Mouse (Mus musculus) lung, postnatal 0 days (tissue): ENCODE data around the gene Ap3b1.

ENCODE experiments used
- CTCF ChIP-seq: IDR thresholded peaks from 2 replicates; pipeline ENCODE4 v1.5.1; 2016; ENCODE audit warnings: antibody characterized with exemption, mild to moderate bottlenecking
- EP300 ChIP-seq: IDR thresholded peaks from 2 replicates; pipeline ENCODE4 v1.6.1; 2016; ENCODE audit warnings: antibody characterized with exemption, mild to moderate bottlenecking, control low read depth

- TF ChIP-seq EP300 = no peak
- TF ChIP-seq CTCF = no peak
Observed at GRCm38 (mm10) chr13:94447003-94447402, 88.2 kb downstream of the Ap3b1 start.
